Mouse (Mus musculus): ENCODE results near the gene Def6.

The Def6 gene

GRCm38 (mm10) chr17:28240846-28241245, 33.3 kb downstream of the Def6 start:
- DNase-seq (ENCODE audit: low spot score), result no peak

- DNase-seq (ENCODE audit: low spot score), result peak; percentile 64
These were observed 34.7 kb downstream of the Def6 start for GRCm38 (mm10) chr17:28242296-28242695.

GRCm38 (mm10) chr17:28244214-28244613, 36.6 kb downstream of the Def6 start:
- no peak for DNase-seq (ENCODE audit: low spot score)

- no peak for DNase-seq (ENCODE audit: low spot score)
These were observed 37.1 kb downstream of the Def6 start for GRCm38 (mm10) chr17:28244714-28245113.

DNA sequence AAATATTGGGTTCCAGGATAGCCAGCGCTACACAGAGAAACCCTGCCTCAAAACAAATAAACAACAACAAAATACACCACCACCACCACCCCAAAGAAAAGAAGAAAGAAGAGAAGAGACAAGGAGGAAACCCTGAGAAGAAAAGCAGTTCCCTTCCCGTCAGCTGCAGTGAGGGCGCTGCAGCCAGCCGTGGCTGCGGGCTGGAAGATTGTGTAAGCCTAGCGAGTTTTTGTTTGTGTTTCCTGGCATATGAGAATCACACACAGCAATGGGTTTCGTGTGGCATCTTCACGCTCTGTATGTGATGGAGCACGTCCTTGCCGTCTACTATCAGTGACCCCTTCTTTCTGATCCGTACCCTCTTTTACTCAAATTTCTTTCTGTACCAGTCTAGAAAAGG, 39.1 kb downstream of the Def6 start:
- DNase-seq (ENCODE audit: low spot score), result no peak

- peak; percentile 48 for DNase-seq (ENCODE audit: low spot score)
These were observed 40.0 kb downstream of the Def6 start for GRCm38 (mm10) chr17:28247613-28248012.

DNA sequence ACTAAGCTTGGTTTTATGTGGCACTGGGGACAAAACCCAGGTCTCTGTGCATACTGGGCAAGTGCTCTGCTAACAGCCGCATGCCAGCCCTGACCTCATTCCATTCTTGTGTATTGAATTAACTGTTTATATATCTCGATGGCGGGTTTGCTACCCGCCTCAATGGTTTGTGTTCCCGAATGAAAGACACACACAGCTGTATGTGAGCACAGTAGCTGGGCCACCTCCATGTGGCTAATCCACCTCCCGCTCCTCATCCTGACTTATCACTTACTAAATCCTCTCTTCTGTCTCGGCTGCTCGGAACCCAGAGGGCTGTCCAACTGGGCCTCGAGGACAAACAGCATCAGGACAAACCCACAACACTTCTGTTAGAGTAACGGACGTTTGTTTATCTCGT, 41.5 kb downstream of the Def6 start:
- DNase-seq (ENCODE audit: low spot score), result no peak

GRCm38 (mm10) chr17:28251579-28252280, 44.2 kb downstream of the Def6 start:
- no peak for DNase-seq (ENCODE audit: low spot score)

- no peak for DNase-seq (ENCODE audit: low spot score)
These were observed 44.7 kb downstream of the Def6 start for GRCm38 (mm10) chr17:28252281-28252648.

DNA sequence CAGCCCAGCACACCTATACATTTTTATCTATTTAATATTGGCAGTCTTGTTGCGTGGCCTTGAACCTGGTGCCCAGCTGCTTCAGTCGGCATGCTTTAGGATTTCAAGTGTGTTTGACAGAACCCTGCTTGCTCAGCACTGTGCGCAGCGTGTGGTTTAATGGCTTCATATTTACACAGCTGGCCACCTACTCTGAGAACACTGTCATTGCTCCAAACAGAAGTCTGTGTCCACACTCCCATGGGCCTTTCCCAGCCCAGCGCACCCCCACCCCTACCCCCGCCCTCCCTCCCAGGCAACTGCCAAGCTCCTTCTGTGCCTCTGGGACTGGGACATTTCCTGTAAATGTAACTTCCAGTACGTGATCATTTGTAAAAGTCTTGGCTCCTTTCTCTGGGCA, 45.6 kb downstream of the Def6 start:
- DNase-seq (ENCODE audit: low spot score), result no peak

DNA sequence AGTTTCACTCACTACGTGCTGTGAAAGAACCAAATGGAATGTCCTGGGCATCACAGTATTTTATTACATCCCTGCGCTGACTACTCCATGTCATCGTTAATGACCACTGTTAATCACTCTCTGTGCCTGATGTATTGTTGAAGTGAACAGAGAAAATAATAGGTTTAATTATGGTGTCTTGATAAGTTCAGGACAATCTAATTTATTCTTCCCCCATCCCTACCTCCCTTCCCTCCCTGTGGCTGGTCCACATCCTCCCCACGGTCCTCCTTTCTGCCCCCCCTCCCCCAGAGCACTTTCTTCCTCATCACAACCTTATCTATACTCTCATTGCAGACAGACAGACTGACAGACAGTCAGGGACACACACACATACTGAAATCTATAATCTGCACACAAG, 47.2 kb downstream of the Def6 start:
- DNase-seq (ENCODE audit: low spot score), result no peak

GRCm38 (mm10) chr17:28255651-28256050, 48.1 kb downstream of the Def6 start:
- no peak for DNase-seq (ENCODE audit: low spot score)

DNA sequence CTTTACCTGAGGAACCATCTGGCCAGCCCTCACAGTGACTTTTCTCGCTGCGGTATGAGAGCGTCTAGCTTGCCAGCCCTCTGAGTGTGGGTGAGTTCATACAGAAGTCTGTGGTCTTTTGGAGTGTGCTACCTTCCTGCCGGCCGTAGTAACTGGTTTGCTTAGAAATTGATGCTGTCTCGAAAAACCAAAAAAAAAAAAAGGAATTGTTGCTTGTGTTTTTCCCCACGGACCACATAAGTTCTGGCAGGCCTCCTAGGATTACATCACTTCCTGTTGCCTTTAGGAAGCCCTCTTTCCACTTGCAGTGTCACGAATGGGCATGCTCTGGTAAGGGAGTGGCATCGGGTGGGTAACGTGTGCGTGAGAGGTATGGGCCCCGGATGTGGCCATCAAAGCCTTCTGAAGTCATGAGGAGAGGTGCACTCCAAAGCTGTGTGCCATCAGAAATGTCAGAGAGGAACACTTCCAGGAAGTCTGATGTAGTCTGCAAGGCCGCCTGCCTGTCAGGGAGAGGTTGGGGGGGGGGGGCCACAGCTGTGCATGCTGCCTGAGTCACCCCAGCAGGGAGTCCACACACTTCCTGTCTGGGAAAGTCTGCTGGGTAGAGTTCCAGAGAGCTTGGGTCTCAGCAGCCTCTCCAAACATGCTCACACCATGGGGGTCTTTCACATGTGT, 49.2 kb downstream of the Def6 start:
- DNase-seq (ENCODE audit: low spot score), result peak; percentile 74

- DNase-seq (ENCODE audit: low spot score), result no peak
These were observed 50.7 kb downstream of the Def6 start for GRCm38 (mm10) chr17:28258325-28258724.

GRCm38 (mm10) chr17:28259890-28260542, 52.4 kb downstream of the Def6 start:
- no peak for DNase-seq (ENCODE audit: low spot score)

DNA sequence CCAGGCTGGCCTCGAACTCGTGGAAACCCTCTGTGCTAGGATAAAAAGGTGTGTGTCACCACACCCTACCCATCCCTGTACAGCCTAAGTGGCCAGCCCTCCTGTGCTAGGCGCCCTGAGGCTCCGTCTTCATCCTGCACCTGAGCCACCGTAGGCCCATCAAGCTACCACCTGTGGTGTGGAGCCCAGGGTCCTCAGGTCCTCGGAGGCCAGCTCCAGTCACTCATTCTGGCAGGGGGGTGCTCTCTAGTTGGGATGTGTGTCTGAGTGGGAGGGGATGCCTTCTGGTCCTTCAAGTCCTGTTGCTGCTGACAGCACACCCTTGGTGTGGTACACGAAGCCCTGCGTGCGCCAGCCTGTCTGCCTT, 52.9 kb downstream of the Def6 start:
- DNase-seq (ENCODE audit: low spot score), result no peak

- DNase-seq (ENCODE audit: low spot score), result no peak
These were observed 54.2 kb downstream of the Def6 start for GRCm38 (mm10) chr17:28261795-28262194.

GRCm38 (mm10) chr17:28263181-28263894, 55.8 kb downstream of the Def6 start:
- DNase-seq (ENCODE audit: low spot score), result no peak

DNA sequence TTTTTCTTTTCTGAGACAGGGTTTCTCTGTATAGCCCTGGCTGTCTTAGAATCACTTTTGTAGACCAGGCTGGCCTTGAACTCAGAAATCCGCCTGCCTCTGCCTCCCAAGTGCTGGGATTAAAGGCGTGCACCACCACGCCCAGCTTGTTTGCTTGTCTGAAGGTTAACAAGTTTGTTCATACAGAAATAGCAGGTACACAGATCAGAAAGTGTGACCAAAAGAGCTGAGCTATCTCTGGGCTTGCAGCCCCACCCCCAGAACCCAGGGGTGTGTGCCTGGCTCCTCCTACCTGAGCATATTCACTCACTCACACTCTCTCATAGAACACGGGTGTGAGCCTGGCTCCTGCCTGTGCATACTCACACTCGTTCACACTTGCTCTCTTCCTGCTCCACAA, 59.7 kb downstream of the Def6 start:
- DNase-seq (ENCODE audit: low spot score), result no peak

DNA sequence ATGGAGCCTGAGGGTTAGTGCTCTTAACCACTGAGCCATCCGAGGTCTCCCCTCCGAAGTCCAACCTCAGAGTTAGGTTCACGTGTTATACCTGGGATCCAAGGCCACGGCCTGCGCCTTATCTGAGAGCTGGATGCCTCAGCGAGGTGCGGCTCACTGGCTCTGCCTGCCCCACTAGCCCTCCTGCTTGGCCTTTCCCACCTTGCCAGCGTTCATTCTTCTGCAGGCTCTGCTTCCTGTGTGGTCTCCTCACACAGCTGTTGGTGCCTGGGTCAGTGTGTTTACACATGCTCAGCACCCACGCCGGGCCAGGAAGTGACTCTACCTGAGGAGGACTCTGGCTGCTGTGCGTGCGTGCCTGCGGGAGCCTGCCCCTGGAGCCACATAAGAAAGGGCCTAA, 62.6 kb downstream of the Def6 start:
- DNase-seq (ENCODE audit: low spot score), result no peak

- no peak for DNase-seq (ENCODE audit: low spot score)
These were observed 64.1 kb downstream of the Def6 start for GRCm38 (mm10) chr17:28271537-28272266.

- DNase-seq (ENCODE audit: low spot score), result no peak
These were observed 64.7 kb downstream of the Def6 start for GRCm38 (mm10) chr17:28272281-28272680.

Data from lung, postnatal 25 days (tissue).